Mouse (Mus musculus) heart, embryonic 11.5 days (tissue): Measurements from ENCODE around the gene Ppp1r3d. TPM values are rescaled to one million over a fixed set of nuclear protein-coding genes. Genes with fewer than 3 reads are reported as not detected.

Experiments used
- ATAC-seq: fragments of 200-750 bp; cut with Nextera tagmentation; replicated peaks from 2 replicates; pipeline ENCODE4 v1.8.0; 2017; ENCODE audit warnings: moderate library complexity; ENCODE audit not compliant: insufficient number of reproducible peaks, low FRiP score, low TSS enrichment
- H3K27ac ChIP-seq: fragments of 300-500 bp; sonication (generic); 2 replicates; pipeline ENCODE4 v1.5.1; 2014; ENCODE audit warnings: mild to moderate bottlenecking, low read depth, low read length
- H3K27me3 ChIP-seq: fragments of 300-500 bp; sonication (generic); 2 replicates; pipeline ENCODE4 v1.6.1; 2014; ENCODE audit warnings: mild to moderate bottlenecking, low read length, mixed read lengths; ENCODE audit not compliant: control insufficient read depth, insufficient read depth
- H3K36me3 ChIP-seq: fragments of 300-500 bp; sonication (generic); 2 replicates; pipeline ENCODE4 v1.6.1; 2014; ENCODE audit warnings: mild to moderate bottlenecking, low read length, moderate library complexity, mixed read lengths; ENCODE audit not compliant: control insufficient read depth, insufficient read depth
- H3K4me1 ChIP-seq: fragments of 300-500 bp; sonication (generic); 2 replicates; pipeline ENCODE4 v1.6.1; 2014; ENCODE audit warnings: low read length; ENCODE audit not compliant: control insufficient read depth, insufficient read depth
- H3K4me2 ChIP-seq: fragments of 300-500 bp; sonication (generic); 2 replicates; pipeline ENCODE4 v1.6.1; 2014; ENCODE audit warnings: mild to moderate bottlenecking, moderate library complexity
- H3K4me3 ChIP-seq: fragments of 300-500 bp; sonication (generic); 2 replicates; pipeline ENCODE4 v1.5.1; 2014; ENCODE audit warnings: low read depth, low read length
- H3K9ac ChIP-seq: fragments of 300-500 bp; sonication (generic); 2 replicates; pipeline ENCODE4 v1.6.1; 2014; ENCODE audit warnings: mild to moderate bottlenecking, low read depth, low read length, moderate library complexity
- H3K9me3 ChIP-seq: fragments of 300-500 bp; sonication (generic); replicated peaks from 2 replicates; pipeline ENCODE4 v1.6.1; 2016; ENCODE audit warnings: low read length; ENCODE audit not compliant: control insufficient read depth
- WGBS: fragments of 180-500 bp; shearing (Covaris S2); extraction: QIAGEN DNeasy Blood & Tissue Kit; methylation state at CpG from one replicate; pipeline ENCODE4 v1.1.7; 2014; ENCODE audit not compliant: insufficient replicate concordance; 5-methylcytosine and 5-hydroxymethylcytosine counted together
- polyA plus RNA-seq: library from polyadenylated mRNA; unstranded; fragments of >200 nt; fragmentation: Nextera tagmentation; extraction: Ambion mirVana; gene quantifications from 2 replicates; pipeline ENCODE4 v1.2.1, GENCODE M21; 2014

Ppp1r3d gene
- polyA plus RNA-seq = 11.7 and 20.7 TPM in 2 replicates

DNA sequence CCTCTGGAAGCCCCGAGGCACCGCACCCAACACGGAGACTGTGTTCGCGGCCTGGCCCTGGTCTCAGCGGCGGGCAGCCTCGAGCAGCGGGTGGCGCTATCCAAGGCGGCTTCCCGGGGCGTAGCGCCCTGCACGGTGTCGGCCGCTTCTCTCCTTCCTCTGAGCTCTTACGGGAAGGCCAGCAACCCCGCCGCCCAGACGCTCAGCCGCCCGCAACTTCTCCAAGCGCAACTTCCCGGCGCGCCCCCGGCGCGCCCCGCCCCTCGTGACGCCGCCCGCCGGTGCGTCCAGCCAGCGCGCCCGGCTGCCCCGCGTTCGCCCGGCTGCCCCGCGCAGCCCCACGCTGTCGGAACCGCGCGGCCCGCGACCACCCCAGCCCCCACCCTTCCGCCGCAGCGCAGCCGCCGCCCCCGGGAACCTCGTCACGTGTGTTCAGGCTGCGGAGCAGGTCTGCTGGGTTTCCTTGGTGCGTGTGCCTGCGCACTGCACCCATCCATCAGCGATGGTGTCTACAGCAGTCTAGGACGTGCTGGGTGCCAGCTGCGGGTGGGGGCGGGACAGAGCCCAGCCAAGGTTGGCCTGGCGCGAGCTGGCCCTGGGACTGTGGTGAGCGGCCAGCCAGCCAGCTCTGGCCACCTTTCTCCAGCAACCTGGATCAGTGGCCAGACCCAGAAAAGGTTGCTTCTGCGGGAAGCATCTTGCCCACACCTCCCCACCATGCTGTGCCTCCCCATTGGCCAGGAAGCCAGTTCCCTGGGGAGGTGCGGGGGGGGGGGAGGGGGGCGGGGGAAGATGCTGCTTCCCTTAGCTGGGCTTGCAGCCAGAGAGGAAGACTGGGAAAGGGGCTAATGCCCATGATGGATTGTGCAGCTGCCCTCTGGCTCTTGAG lies at the start of gene Ppp1r3d, which contains the start of gene Fam217b:
Gene Ppp1r3d (minus strand): TSS at position 212 of the 889 bp plus-strand sequence.
Gene Fam217b (plus strand): TSS at position 264 of the 889 bp plus-strand sequence.
- H3K27me3 ChIP-seq = no peaks in the 10 kb centered on the region
- H3K4me1 ChIP-seq = peaks cover 46% of the 10 kb centered on the region
- peak; percentile 67 for ATAC-seq
- peak within 1 kb of the TSS; percentile 98 for H3K4me2 ChIP-seq
- peak within 1 kb of the TSS; percentile 85 for H3K27ac ChIP-seq
- under 1% methylated on average over 63 of the region's 74 CpGs for WGBS
- peaks cover 14% of the 10 kb centered on the region for H3K36me3 ChIP-seq
- H3K4me3 ChIP-seq = peak within 1 kb of the TSS; percentile 63
- peaks cover 3% of the 10 kb centered on the region for H3K9me3 ChIP-seq
- peak within 1 kb of the TSS; percentile 88 for H3K9ac ChIP-seq

DNA sequence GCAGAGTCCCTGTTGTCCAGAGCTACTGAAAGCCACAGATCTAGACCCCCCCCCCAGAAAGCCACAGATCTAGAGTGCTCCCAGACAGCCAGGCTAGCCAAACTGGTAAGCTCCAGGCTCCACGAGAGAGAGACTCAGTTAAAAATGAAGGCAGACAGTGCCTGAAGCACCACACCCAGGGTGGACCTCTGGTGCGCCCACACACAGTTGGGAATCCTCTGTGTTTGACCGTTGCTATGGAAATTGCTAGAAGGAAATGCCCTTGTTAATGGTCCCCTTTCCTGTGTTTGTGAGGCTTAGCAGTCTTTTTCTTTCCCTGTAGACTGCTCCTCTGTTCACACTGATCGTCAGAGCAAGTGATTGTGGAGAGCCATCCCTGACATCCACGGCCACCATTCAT lies 46.1 kb upstream of the Ppp1r3d start:
- no peaks in the 10 kb centered on the region for H3K4me1 ChIP-seq
- no peak overlapping the region for H3K27ac ChIP-seq
- no peaks in the 10 kb centered on the region for H3K27me3 ChIP-seq
- no peak overlapping the region for H3K9ac ChIP-seq
- WGBS = 68% methylated on average over 5 of the region's 5 CpGs
- no peak for ATAC-seq
- H3K36me3 ChIP-seq = no peaks in the 10 kb centered on the region
- no peak overlapping the region for H3K4me3 ChIP-seq
- no peaks in the 10 kb centered on the region for H3K9me3 ChIP-seq
- no peak overlapping the region for H3K4me2 ChIP-seq

DNA sequence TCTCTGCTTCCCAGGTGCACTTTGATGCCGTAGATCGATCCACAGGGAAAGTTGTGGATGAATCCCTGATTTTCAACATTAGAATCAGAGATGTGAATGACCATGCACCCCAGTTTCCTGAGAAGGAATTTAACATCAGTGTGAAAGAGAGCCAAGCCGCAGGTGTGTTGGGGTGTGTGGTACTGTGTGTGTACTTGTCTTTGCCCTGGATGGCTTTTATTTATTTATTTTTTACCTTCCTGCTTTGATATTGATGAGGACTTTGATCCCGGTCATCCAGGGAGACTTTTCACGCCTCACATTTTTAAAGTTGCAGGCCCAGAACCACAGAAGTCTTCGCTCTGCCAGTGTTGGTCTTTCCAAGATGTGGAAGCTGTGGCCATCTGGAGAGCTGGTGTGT lies 43.1 kb upstream of the Ppp1r3d start:
- H3K27me3 ChIP-seq = no peaks in the 10 kb centered on the region
- no peaks in the 10 kb centered on the region for H3K9me3 ChIP-seq
- no peak overlapping the region for H3K9ac ChIP-seq
- no peak for ATAC-seq
- H3K36me3 ChIP-seq = no peaks in the 10 kb centered on the region
- no peak overlapping the region for H3K4me2 ChIP-seq
- 76% methylated on average over 6 of the region's 6 CpGs for WGBS
- no peaks in the 10 kb centered on the region for H3K4me1 ChIP-seq
- no peak overlapping the region for H3K4me3 ChIP-seq
- no peak overlapping the region for H3K27ac ChIP-seq

DNA sequence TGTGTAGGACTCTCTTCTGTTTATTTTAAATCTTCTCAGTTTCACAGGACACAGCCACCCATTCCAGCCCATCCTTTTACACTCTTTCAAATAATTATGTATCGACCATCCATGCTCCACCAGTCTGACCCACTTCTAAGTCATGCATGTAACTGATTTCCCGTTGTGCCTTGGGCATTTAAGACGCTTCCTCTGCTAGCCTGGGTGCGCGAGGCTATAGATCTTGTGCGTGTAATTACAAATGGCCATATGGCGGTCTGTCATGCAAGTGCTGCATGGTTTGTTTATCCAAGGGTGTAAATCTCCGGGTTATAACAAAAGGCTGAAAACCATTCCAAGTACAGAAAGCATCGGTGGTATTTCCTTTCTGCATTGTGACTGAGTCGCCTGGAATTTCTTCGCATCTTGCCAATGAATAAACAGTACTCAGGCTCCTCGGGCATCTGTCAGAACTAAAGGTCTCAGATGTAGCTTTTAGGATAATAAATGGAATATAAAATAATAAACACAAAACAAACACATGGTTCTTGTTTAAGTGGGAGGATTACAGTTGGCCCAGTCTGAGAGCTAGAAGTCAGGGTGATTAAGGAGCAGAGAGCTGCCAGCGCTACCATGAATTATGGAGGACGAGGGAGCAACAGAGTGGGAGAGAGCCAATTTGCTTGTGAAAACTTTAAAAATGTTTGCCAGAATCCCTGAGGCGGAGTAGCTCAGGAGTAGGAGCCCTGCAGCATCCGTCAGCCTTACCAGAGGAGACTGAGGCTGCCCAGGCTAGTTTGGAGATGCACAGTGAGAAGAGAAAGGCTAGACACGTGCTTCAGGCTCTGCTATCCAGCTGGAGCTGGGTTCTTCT lies 40.6 kb upstream of the Ppp1r3d start:
- Histone ChIP-seq H3K27me3 (no peaks in the 10 kb centered on the region), H3K36me3 (no peaks in the 10 kb centered on the region), H3K9ac (no peak overlapping the region), H3K27ac (no peak overlapping the region), H3K4me2 (no peak overlapping the region), H3K4me3 (no peak overlapping the region), H3K4me1 (no peaks in the 10 kb centered on the region), H3K9me3 (no peaks in the 10 kb centered on the region)
- WGBS = 55% methylated on average over 17 of the region's 17 CpGs
- peak; percentile 26; the same call in 1 of the 2 replicates for ATAC-seq

DNA sequence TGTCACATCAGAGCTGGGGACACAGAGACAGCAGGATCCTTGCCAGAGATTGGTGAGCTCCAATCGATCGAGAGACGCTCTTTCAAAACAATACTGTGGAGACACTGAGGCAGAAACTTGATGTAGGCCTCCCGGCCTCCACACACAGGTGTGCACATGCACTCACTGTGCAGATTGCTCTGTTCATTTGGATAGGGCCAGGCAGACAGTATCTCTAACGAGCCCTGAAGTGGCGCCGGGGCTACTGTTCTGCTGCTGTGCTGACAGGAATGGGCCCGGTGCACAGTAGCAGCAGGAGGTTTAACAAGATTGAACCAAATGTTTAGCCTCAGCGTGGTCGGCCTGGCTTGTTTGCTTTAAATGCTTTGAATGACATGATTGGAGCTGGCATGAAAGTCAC lies 36.7 kb upstream of the Ppp1r3d start:
- H3K4me1 ChIP-seq = no peaks in the 10 kb centered on the region
- ATAC-seq = no peak
- no peak overlapping the region for H3K9ac ChIP-seq
- WGBS = 58% methylated on average over 10 of the region's 10 CpGs
- no peaks in the 10 kb centered on the region for H3K36me3 ChIP-seq
- no peaks in the 10 kb centered on the region for H3K27me3 ChIP-seq
- H3K4me2 ChIP-seq = no peak overlapping the region
- no peak overlapping the region for H3K27ac ChIP-seq
- no peaks in the 10 kb centered on the region for H3K9me3 ChIP-seq
- no peak overlapping the region for H3K4me3 ChIP-seq

- Histone ChIP-seq H3K27me3 (no peaks in the 10 kb centered on the region), H3K4me1 (no peaks in the 10 kb centered on the region), H3K36me3 (no peaks in the 10 kb centered on the region), H3K4me3 (no peak overlapping the region), H3K9me3 (no peaks in the 10 kb centered on the region), H3K4me2 (no peak overlapping the region), H3K27ac (no peak overlapping the region), H3K9ac (no peak overlapping the region)
- WGBS = 26% methylated on average over 2 of the region's 2 CpGs
- ATAC-seq = no peak
These were observed 36.0 kb upstream of the Ppp1r3d start for GRCm38 (mm10) chr2:178450236-178450635.

DNA sequence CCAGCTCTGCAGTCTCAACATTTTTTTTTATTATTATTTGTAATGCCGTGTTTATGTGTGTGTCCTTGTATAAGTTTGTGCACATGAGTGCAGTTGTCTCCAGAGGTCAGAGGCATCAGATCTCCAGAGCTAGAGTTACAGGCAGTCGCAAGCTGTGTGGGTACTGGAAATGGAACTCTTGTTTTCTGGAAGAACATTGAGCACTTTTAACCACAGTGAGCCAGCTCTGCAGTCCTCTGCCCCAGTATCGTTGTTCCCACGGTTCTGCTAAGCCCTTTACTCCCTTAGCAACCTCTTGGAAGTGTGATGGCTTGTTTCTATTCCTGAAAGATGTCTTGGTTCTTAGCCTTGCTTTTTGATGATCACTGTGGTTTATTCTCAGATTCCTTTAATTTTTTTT lies 35.1 kb upstream of the Ppp1r3d start:
- WGBS = 74% methylated on average over 4 of the region's 4 CpGs
- Histone ChIP-seq H3K9me3 (no peaks in the 10 kb centered on the region), H3K27me3 (no peaks in the 10 kb centered on the region), H3K9ac (no peak overlapping the region), H3K4me1 (no peaks in the 10 kb centered on the region), H3K27ac (no peak overlapping the region), H3K4me3 (no peak overlapping the region), H3K4me2 (no peak overlapping the region), H3K36me3 (no peaks in the 10 kb centered on the region)
- no peak for ATAC-seq

DNA sequence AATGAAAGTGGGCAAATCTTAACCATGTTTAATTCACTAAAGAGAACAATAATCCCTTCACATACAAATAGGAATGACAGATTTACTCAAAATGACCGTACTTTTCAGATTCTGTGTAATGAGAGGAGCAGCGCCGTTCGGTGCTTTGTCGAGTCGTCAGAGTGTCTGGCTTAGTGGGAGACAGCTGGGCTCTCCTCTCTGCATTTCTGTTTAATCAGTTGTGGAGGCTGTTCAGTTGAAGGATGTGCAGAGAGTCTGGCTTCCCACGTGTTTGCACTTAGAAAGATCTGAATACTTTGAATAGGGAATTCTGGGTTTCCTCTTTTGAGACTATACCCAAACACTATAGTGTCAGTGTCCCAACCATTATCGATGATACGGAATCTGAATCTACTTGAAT lies 23.0 kb upstream of the Ppp1r3d start:
- Histone ChIP-seq H3K27me3 (no peaks in the 10 kb centered on the region), H3K4me1 (no peaks in the 10 kb centered on the region), H3K9ac (no peak overlapping the region), H3K36me3 (no peaks in the 10 kb centered on the region), H3K4me2 (no peak overlapping the region), H3K27ac (no peak overlapping the region), H3K4me3 (no peak overlapping the region), H3K9me3 (no peaks in the 10 kb centered on the region)
- WGBS = 60% methylated on average over 9 of the region's 9 CpGs
- no peak for ATAC-seq
